Comparison of ENCODE assay signal across 21 mouse cellular contexts in the genomic region with DNA sequence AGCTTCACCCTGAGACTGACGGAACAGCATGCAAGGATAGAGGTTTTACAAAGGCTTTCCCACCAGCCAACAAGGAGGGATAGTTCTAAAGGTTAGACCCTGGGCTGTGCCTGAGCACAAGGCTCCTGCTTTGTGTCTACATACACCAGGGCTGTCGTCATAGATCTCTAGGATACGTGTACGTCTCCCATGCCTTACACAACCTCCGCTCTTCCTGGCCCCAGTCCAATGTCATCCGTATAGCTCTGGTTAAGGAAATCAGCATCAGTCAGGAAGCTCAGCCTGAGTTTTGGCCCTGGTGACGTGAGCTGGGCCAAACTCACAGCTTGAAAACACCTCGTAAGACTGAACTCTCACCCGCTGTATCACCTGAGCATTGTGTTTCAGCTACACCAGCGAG.
DNase-seq lines count a peak whose midpoint lies in the region; ATAC-seq and TF ChIP-seq lines count a peak whose summit lies in the region.
"Had no signal": no experiment of that assay in that cellular context is flagged by ENCODE, and none has a peak within 500 bp of the region (broad histone marks: within the 10 kb centered on the region; RNA-seq: fewer than 3 reads in every experiment).

No protein-coding gene starts in this region.

- H3K79me2 ChIP-seq in heart, adult 2 months (replicated peaks; ENCODE audit: control insufficient read depth, insufficient read depth, low read length): no peaks in the 10 kb centered on the region

- no peak for DNase-seq in cerebellum, postnatal 4 days (ENCODE audit: low spot score in 2 of 2)
- peak; percentile 6 for DNase-seq in heart, postnatal 4 days
- no peak for DNase-seq in heart, adult 2 months
- DNase-seq in R1 (ENCODE audit: low read depth, low spot score): peak; percentile 5
- peak; percentile 34 for DNase-seq in cerebellum, adult 9-11 months
- DNase-seq: gastrocnemius, postnatal 14 days; kidney, adult 2 months; kidney, postnatal 36 days; layer of hippocampus, adult 9-11 months; spleen, adult 18-20 months; thymus, adult 2 months had no signal

- H3K9ac ChIP-seq in heart, adult 2 months (ENCODE audit: low read depth, low read length): no peak overlapping the region
- H3K9ac ChIP-seq in kidney, embryonic 14.5 days (ENCODE audit: low read depth, low read length): no peak overlapping the region
- H3K9ac ChIP-seq: embryonic facial prominence, embryonic 15.5 days; heart, embryonic 15.5 days; limb, embryonic 13.5 days; midbrain, embryonic 13.5 days had no signal

- no peaks in the 10 kb centered on the region for H3K36me3 ChIP-seq in heart, adult 2 months (ENCODE audit: control insufficient read depth, insufficient read depth, low read length)
- no peaks in the 10 kb centered on the region for H3K36me3 ChIP-seq in kidney, embryonic 14.5 days (ENCODE audit: control insufficient read depth, insufficient read depth, low read length)
- H3K36me3 ChIP-seq: embryonic facial prominence, embryonic 15.5 days; G1E; heart, embryonic 15.5 days; limb, embryonic 13.5 days; midbrain, embryonic 13.5 days had no signal

- no peaks in the 10 kb centered on the region for H3K9me3 ChIP-seq in kidney, embryonic 14.5 days (ENCODE audit: control insufficient read depth, low read length)
- H3K9me3 ChIP-seq: embryonic facial prominence, embryonic 15.5 days; heart, embryonic 15.5 days; limb, embryonic 13.5 days; midbrain, embryonic 13.5 days had no signal

- no peak overlapping the region for H3K4me2 ChIP-seq in kidney, embryonic 14.5 days (replicated peaks; ENCODE audit: low read depth, low read length)
- H3K4me2 ChIP-seq: embryonic facial prominence, embryonic 15.5 days; heart, embryonic 15.5 days; limb, embryonic 13.5 days; midbrain, embryonic 13.5 days had no signal

- no peak for TF ChIP-seq POLR2A in heart, adult 2 months (IDR thresholded peaks at IDR 0.05; ENCODE audit: insufficient read depth, low read depth, low read length)

- WGBS in heart, adult 2 months: 28% methylated on average over 10 of the region's 10 CpGs
- 68% methylated on average over 10 of the region's 10 CpGs for WGBS in kidney, embryonic 14.5 days

- ATAC-seq in cerebellum, adult (ENCODE audit: insufficient number of reproducible peaks, low FRiP score, low TSS enrichment): 0 out of 2 replicates have a peak, but pooled peaks have one; percentile 23
- ATAC-seq in kidney, embryonic 14.5 days (ENCODE audit: low FRiP score, low TSS enrichment): no peak
- ATAC-seq in granulocyte monocyte progenitor cell, adult 5-6 weeks (replicated peaks; ENCODE audit: poor library complexity, severe bottlenecking): no peak
- ATAC-seq: CD4-positive, CD25-positive, alpha-beta regulatory T cell, adult 4 months; midbrain, embryonic 13.5 days had no signal

- no peak overlapping the region for H3K27ac ChIP-seq in heart, adult 2 months
- H3K27ac ChIP-seq in kidney, embryonic 14.5 days (ENCODE audit: low read depth, low read length): no peak overlapping the region
- H3K27ac ChIP-seq: embryonic facial prominence, embryonic 15.5 days; heart, embryonic 15.5 days; limb, embryonic 13.5 days; macrophage; midbrain, embryonic 13.5 days had no signal

- no peak overlapping the region for H3K4me3 ChIP-seq in heart, adult 2 months
- no peak overlapping the region for H3K4me3 ChIP-seq in kidney, embryonic 14.5 days (ENCODE audit: low read length)
- H3K4me3 ChIP-seq: embryonic facial prominence, embryonic 15.5 days; heart, embryonic 15.5 days; limb, embryonic 13.5 days; midbrain, embryonic 13.5 days had no signal

- TF ChIP-seq CTCF in heart, adult 2 months (IDR thresholded peaks at IDR 0.05): no peak

- H3K27me3 ChIP-seq in heart, adult 2 months (ENCODE audit: control insufficient read depth, insufficient read depth, low read length): no peaks in the 10 kb centered on the region
- no peaks in the 10 kb centered on the region for H3K27me3 ChIP-seq in kidney, embryonic 14.5 days (ENCODE audit: control insufficient read depth, insufficient read depth, low read length)
- H3K27me3 ChIP-seq: embryonic facial prominence, embryonic 15.5 days; heart, embryonic 15.5 days; midbrain, embryonic 13.5 days had no signal

- no peak for TF ChIP-seq EP300 in heart, adult 2 months (IDR thresholded peaks at IDR 0.05; ENCODE audit: insufficient read depth, low read depth, low read length)

- H3K4me1 ChIP-seq in heart, adult 2 months (ENCODE audit: control insufficient read depth, insufficient read depth, low read length): no peaks in the 10 kb centered on the region; the same call in 1 of the 2 replicates
- H3K4me1 ChIP-seq in kidney, embryonic 14.5 days (ENCODE audit: control insufficient read depth, insufficient read depth, low read length): 0 out of 2 replicates have a peak, but pooled peaks cover 4% of the 10 kb centered on the region

- intact Hi-C loops in heart, adult 2 months (cut with DNase I): no loop called here

Comparison
In these comparisons a context has a peak if more than half of its experiments do, and no peak if none do; other contexts are left out.
1. DNase-seq: peak in heart, postnatal 4 days (single experiment), R1 (single experiment) and cerebellum, adult 9-11 months (single experiment); none in cerebellum, postnatal 4 days (0 of 2) and heart, adult 2 months (0 of 2).